Mouse (Mus musculus) urinary bladder, postnatal 10 days (tissue): Measurements from ENCODE around the gene Actc1.

Experiments used
- DNase-seq: peaks from one replicate; pipeline ENCODE4 v3.0.0; 2022; ENCODE audit warnings: low spot score

Actc1 gene

DNA sequence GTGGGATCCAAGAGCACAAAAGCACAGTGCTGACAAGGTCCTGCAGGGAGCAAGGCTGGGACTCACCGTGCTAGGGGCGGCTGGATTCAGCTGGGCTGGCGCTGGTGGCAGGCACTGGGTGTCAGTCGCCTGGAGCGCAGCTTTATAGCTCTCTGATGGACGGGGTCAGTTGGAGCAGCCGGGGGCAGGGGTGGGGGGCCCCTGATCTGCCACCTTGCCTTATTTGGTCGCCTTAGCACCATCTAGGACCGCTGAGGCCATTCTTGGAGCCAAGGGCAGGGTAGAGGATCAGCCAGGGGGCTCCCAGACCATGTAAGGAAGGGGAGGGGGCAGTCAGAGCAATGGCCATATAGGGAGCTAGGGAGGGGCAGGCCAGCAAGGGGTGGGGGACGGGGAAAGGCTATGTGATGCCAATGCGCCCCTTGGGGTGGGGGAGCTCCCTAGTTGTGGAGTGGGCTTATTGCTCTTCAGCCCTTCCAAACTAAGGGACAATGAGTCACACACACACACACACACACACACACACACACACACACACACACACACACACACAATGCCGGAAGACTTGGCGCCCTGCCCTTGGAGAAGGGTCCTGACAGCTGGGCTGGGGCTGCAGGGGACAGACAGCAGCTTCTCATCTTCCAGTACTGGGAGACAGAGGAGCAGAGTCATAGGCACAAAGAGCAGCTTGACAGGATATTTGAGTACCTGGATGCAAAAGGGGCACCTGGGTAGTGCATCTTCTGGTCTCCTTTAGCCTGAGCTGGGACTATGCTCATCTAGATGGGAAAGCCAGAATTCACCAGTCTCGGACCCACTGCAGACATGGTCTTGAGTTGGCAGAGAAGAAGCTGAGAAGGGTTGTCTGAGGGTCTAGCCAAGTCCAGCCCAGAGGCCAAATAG is at the start of gene Actc1:
Actc1 (minus strand) TSS at position 853 of the 903 bp plus-strand sequence.
- no peak for DNase-seq

DNA sequence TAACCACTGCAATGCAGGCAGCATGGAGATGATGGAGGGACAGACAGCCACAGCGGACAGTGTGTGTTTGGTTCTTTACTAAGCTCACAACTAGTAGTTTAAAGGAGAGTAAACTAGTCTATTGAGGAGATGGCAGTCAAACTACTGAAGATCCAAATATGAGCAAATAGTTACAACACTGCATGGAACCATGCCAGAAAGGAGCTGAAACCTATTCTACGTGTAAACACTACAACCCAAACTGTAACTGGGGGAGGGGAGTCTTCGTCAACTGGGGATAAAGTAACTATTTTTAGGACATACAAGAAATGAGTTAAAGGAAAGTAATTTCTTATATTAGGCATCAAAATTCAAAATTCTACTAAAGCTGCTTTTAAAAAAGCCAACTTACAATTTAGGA is 49.1 kb upstream of the Actc1 start:
- no peak for DNase-seq

DNA sequence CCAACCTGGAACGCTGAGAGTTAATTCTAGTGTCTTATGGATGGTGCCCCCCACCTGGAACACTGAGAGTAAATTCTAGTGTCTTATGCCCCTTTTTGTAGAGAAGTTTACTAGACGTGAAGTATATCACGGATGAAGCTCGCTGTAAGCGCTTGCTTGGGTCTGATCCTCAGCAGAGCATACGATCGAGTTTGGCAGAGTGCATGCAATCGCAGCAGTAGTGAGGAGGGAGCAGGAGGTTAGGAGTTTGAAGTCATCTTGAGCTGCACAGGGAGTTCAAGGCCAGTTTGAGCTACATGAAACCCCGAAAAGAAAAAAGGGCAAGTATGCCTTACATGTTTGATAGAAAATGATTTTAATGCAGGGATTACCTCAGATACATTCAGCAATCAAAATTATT is 47.5 kb upstream of the Actc1 start:
- DNase-seq = no peak

DNA sequence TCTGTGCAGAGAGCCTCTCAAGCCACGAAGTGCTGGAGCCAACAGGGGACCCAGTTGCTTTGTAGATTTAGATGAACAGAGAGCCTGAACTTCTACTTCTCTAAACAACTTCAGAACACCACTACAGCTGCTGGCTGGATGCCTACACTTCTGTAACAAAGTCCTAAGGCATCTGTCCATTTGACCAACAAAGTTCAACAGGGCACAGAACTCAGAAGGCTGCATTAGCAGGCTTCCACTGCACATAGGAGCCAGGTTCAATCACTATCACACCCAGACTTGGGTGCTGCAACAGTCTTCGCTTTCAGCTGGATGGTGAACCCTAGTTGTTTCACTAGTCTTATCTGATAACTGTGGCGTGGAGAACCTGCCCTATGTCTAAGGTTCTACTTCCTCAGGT is 46.5 kb upstream of the Actc1 start:
- DNase-seq = no peak

DNA sequence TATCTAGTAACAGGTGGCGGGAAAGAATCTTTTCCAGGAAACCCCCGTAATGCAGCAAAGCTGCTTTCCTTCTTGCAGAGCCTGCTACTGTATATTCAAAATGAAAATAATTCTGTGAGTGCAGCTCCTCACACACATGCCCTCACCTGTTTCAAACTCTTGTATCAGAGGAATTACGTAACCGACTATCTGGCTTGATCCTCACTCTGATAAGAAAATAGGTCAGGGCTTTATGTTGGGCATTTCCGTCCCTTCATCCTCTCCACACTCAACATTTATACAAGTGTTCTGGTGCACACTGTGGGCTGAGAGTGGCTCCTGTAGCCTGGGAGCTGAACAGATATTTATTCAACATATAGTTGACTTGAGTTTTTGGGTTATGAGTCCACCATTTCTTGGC is 45.8 kb upstream of the Actc1 start:
- no peak for DNase-seq

DNA sequence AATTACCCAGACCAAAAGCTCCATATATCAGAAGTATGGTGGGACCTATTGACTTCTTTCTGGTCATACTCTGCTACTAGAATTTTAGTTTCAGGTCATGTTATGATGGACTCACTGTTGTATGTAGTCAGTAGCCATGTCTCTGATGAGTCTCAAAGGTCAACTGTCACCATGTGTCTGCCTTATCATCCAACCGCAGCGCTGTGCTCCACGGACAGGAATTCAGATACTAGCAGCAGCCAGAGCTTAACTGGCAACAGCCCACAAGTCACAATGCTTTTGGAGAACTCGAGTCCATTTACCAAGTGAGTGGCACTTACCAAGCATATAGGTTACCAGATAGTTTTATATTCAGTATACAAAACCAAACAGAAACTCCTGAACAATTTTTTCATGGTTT is 44.3 kb upstream of the Actc1 start:
- no peak for DNase-seq

DNA sequence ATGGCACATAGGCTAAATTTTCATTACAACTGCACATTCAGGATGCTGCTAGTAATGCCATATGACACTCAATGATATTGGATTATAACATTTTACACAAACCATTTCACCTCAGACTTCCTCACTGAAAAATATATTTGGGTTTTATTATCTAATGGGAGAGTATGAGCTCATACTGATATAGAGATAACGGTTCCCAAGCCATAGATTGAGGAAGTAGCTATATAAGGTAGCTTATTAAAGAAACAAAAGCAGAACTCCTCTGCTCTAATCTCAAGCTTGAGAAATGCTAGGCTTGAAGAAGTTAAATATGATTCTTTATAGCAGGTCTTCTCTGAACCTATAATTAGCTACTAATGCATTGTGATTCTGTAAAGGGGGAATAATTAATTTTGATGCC is 43.2 kb upstream of the Actc1 start:
- DNase-seq = no peak

DNA sequence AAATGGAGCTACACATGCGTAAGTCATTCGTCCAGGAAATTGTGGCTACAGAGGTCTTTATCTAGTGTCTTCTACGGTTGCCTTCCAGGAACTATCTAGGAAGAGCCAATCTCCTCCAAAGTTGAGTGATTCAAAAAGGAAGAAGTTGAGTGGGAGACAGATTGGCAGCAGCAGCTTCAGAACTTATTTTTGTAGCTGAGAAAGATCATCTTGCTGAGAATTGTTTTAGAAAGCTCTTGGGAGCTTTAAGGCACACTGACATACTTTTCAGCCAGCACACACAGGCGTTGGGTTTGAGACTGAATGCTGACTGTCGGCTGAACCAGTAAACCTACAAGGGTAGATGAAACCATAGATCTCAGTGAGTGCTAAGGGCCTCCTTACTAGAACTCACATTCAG is 42.0 kb upstream of the Actc1 start:
- no peak for DNase-seq

DNA sequence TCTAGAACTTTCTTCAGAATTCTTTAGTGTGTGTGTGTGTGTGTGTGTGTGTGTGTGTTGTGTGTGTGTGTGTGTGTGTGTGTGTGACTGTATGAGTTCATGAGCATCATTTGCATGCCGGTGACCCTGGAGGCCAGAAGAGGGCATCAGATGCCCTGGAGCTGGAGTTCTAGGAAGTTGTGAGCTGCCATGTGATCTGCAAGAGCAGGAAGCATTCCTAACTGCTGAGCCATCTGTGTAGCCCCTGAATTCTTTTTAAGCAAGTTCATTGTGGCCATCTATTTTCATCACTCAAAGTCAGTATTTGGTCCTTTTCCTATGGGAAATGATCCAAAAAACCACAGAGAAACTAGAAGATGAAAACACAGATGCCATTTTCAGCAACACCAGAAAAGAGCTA is 41.3 kb upstream of the Actc1 start:
- DNase-seq = no peak

DNA sequence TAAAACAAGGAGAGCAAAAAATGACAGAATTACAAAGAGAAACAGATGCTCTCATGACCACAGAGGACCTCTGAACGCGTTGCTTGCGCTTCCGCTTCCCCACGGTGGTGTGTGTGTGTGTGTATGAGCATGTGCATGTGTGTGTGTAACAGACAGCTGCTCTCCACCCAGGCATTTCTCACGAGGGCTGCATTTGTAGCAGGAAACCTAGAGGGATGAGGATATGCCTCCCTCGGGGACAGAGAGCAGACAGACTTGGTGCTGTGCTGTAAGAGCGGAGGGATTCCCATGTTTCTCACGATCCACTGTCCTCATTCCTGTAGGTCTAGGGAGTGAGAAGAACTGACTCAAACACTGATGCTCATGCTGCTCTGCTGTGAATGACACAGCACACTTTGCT is 40.2 kb upstream of the Actc1 start:
- no peak for DNase-seq

DNA sequence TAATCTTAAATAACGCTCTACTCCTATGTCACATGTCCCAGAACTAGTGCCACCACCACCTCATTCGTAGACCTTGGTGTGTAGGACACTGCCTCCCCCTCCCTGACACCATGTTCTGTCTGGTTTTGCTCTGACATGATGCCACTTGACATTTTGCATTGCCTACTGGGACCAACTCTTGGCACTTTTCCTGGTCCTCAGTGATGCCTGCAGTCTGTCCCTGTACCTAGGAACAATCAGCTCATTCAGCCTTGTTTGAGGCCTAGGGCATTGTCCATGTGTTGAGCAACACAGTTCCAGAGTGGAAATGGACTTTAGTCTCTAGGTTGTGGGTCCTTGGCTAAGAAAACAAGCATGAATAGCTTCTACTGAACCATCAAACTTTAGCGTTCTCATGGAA is 36.5 kb upstream of the Actc1 start:
- DNase-seq = no peak

DNA sequence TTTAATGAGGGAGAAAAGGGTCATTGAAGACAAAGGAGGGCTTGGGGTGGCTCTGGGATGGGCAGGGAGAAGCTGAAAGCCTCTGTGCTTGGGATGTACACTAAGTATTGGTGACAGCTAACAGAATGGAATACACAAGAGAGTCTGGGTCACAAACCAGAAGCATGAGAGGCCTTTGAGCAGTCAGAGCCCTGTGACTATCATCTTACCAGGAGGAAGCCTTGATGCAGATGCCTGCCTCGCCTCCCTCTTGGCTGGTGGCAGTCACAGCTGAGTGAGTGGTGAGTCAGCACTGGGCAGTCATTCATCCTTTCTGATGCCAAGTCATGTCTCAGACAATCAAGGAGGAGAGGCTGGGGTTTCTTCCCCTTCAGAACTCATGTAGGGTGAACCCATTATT is 33.9 kb upstream of the Actc1 start:
- no peak for DNase-seq

DNA sequence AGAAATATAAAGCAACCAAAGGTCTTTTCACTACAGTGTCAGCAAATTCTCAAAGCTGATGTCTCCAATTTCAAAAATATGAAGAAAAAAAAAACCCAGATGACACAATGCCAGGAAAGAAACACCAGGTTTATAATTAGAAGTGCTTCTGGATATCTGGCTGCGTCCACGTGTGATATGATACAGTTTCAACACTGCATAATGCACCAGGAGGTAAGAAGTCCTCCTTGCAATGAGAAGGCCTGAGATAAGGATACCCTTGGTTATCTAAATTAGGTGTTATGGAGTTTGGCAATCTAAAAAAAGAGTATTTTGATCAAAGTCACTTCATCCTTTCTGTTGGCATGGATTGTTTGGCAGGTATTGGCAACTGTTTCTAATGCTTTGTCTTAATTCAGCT is 18.5 kb upstream of the Actc1 start:
- DNase-seq = no peak

DNA sequence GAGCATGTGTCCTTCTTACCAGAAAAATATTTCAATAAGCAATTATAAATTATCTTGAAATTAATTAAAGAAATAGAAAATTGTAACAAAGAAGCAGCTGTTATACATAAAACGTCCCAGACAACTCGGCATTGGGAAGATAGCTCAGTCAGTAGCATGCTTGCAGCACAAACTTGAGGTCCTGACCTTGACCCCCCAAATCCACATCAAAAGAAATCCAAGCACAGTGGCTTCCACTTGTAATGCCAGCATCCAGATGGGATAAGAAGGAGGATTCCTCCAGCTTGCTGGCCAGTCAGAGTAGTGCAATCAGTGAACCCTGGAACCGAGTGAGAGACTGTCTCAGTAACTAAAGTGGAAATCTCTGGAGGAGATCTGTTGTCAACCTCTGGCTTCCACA is 12.9 kb upstream of the Actc1 start:
- no peak for DNase-seq

DNA sequence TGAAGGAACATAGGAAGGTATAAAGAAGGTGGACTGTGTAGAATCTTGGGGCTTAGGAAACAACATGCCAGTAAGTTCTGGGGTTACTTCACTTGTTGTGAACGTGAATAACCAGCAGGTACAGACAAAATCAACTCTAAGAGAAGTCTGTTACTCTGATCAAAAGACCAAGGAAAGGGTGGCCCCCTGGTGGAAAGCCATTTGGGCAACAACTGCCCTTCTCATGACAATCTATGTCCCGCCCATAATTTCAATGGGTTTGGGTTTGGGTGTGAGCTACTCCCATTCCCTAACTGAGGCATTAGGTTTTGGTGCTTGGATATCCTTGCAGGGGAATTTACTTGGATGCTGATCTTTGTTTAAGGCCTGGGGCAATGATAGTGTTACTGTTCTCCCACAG is 10.7 kb upstream of the Actc1 start:
- no peak for DNase-seq

DNA sequence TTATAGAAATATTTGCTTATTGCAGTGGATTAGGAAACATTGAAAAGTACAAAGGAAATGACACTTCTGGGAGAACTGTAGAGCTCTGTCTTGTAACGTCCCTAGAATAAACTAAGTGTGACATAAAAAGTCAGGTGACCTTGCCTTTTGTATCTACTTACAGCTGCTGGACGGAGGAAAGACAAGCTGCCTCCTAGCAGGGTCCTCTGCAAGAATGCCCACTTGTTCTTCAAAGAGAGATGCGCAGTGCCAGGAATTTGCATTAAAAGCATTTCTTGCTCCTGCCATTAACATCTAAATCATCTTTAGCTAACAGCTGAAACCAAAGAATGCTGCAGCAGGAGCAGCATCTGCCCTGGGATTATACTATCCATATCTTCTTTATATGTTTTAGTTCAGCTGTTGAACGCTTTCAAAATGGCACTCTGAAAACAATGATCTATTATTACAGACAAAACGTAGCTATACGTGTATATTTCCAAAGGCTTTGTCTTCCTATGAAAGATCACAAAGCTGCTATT is 6.8 kb upstream of the Actc1 start:
- DNase-seq = no peak

DNA sequence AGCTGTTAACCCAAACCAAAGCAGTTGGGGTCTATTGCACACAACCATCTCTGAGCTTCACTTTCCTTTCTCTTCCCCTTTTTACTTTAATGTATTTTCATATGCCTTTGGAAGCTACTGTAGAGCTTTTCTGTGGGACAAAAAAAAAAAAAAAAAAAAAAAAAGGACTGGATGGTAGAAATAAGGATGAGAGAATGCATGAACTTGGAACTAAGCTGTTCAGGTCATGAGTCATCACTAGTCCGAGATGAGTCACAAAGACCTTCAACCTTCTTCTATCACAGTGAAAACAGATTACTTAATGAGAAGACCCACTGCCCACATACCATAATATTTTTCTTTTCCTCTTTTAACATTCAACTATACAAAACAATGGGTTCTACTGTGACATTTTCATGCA is 6.3 kb upstream of the Actc1 start:
- no peak for DNase-seq

DNA sequence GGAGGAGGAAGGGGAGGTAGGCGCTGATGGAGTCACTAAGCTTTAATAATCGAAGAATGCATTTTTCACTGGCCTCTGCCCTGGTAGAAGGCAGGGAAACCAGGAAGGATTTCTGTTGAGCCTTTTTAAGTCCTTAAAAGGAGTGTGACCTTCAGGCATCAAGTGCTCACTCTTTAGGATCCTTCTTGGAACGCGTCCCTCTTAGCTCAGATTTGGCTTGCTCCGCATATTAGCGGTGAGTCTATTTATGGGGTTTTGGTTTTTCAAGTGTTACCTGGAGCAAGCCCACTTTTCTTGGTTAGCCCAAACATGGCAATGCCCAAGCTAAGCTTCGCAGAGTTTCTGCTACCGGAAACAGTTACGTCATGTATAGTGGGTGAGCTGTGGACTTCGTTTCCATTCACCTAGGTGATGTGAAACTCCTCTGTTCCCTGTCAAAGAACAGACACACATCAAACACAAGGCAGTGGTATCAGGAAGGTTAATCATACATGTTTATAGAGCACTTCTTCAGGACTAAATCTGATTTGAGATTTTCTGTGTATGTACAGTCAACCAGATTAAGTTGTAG is 5.0 kb upstream of the Actc1 start:
- no peak for DNase-seq

DNA sequence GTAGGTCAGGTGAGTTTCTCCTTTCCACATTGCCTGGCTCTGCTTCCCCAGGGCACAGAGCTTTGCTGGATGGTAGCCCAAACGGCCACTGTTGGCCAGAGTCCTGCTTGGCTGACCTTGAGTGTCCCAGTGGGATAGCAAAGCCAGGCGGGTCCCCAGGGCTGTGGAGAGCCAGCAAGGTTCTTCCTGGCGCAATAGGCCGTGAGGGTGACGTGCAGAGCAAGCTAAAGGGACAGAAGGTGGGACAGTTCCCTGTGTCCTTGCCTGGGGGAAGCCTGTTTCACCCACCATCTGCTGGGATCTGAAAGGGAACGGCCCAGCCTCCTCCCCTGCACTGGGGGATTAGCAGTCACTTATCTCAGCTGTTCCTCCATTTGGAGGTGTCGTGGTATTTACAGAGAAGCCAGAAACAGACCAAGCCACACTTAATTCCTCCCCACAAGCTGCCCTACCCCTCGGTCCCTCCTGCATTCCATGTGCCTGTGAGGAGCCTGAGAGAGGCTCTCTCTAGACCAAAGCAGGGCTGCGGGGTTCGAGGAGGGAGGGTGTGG is 4.0 kb upstream of the Actc1 start:
- no peak for DNase-seq

DNA sequence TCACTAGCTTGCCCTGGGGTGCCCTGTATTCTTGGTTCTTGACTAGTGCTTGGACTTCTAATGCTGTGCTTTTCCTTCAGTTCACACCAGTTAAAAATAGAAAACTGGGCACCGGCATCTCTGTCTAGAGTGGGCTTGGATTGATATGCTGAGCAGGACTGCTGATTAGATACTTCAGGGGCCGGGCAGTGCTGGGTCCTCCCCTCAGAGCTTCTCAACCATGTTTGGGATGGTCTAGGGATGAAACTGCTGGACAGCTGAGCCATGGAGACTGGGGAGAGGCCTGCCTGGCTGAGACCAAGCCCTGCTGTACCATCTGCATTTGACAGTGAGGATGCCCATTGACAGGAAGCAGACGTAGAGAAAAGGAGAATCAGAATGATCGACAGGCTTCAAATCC is 781 bp upstream of the Actc1 start:
- no peak for DNase-seq

DNA sequence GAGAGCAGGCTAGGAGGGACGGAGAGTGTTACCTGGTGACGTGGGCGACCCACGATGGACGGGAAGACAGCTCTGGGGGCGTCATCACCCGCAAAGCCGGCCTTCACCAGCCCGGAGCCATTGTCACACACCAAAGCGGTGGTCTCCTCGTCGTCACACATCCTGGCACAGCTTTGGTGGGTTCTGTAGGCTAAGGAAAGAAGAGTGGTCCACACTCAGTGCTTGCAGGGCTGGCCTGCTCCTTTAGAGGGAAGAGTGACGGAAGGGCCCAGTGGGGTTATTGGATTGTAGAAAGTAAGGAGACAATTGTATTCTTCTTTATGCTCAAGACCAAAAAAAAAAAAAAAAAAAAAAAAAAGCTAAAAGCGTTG is 1.5 kb downstream of the Actc1 start:
- no peak for DNase-seq

DNA sequence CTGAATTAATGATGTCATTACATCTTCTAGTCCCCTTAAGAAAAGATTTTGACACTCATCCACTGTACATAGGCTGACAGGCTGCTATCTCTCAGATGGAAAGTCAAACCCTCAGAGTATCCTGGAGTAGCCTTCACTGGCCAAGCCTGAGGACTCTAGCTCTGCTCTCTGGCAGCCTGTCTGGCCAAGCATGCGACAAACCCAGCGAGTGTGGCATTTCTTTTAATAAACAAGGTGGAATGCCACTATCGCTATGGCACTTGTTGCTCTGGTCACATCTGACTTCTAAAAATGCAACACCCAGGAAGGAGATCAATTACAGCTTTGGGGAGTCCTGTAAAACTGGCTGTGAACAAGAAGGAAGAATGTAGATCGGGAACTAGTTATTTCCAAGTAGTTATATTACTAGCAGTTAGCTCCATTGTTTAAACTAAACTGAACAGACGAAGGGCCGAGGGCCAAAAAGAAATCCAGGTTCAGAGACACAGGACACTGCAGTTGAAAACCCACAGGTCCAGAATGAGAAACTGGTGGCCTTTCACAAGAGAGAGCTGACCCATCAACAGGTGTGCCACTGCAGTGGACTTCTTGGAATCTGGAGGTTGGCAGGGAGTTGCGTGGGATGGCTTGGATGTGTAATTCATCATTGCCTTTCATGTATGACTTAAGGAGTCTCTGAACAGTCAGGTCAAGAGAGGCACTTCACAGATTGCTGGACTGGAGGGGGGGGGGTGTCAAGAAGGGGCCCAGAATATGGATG is 2.1 kb downstream of the Actc1 start:
- DNase-seq = no peak

DNA sequence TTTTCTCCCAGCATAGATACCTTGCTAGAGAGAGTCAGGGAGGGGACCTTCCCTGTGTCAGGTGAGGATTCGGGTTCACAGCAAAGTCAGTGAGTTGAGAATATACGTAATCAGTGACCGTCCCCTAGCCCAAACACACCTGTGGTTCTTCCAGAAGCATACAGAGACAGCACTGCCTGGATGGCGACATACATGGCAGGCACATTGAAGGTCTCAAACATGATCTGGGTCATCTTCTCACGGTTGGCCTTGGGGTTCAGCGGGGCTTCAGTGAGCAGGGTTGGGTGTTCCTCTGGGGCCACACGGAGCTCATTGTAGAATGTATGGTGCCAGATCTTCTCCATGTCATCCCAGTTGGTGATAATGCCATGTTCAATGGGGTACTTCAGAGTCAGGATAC is 3.2 kb downstream of the Actc1 start:
- DNase-seq = no peak
